Mouse (Mus musculus) MEL (cell line): ENCODE measurements around the gene Gm49391.

ENCODE experiments used
- CTCF ChIP-seq, 3 experiments: IDR thresholded peaks in 2 of 3; conservative IDR thresholded peaks in 1 of 3; 2 replicates each; pipeline ENCODE4 v1.5.1; 2011 to 2012; ENCODE audit warnings: low read length in 3 of 3, low read depth in 2 of 3, mild to moderate bottlenecking in 2 of 3, improper control_type of control experiment in 1 of 3, inconsistent platforms in 1 of 3, mixed read lengths in 1 of 3, moderate library complexity in 1 of 3; ENCODE audit not compliant: control insufficient read depth in 1 of 3, insufficient read depth in 1 of 3, poor library complexity in 1 of 3, severe bottlenecking in 1 of 3
- EP300 ChIP-seq, 2 experiments: IDR thresholded peaks; 2 replicates each; pipeline ENCODE4 v1.6.1; 2011; ENCODE audit warnings: improper control_type of control experiment in 2 of 2, low read length in 2 of 2, low read depth in 1 of 2, mild to moderate bottlenecking in 1 of 2
- POLR2A ChIP-seq, 2 experiments: IDR thresholded peaks; 2 replicates each; pipeline ENCODE4 v1.6.1; 2011 to 2012; ENCODE audit warnings: low read length in 2 of 2, mild to moderate bottlenecking in 2 of 2, control low read depth in 1 of 2, improper control_type of control experiment in 1 of 2, low read depth in 1 of 2, moderate library complexity in 1 of 2; ENCODE audit not compliant: control insufficient read depth in 1 of 2, insufficient read depth in 1 of 2, poor library complexity in 1 of 2
- UBTF ChIP-seq: IDR thresholded peaks from 2 replicates; pipeline ENCODE4 v1.6.1; 2012; ENCODE audit warnings: low read depth, mild to moderate bottlenecking, inconsistent platforms, low read length, improper control_type of control experiment, moderate library complexity, borderline replicate concordance; ENCODE audit not compliant: insufficient read depth
- USF1 ChIP-seq: IDR thresholded peaks from 2 replicates; pipeline ENCODE4 v1.6.1; 2014; ENCODE audit warnings: low read depth, mild to moderate bottlenecking, inconsistent platforms, low read length, improper control_type of control experiment, moderate library complexity

DNA sequence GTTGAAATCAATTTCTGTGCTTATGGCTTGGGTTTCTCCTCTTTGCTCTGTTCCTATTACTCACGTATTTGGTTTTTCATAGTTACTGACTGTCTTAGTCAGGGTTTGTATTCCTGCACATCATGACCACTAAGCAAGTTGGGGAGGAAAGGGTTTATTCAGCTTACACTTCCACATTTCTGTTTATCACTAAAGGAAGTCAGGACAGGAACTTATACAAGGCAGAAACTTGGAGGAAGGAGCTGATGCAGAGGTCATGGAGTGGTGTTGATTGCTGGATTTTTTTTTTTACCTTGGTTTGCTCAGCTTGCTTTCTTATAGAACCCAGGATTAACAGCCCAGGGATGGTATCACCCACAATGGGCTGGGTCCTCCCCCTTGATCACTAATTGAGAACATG, 44.1 kb downstream of the Gm49391 start:
- TF ChIP-seq EP300 (IDR thresholded peaks at IDR 0.05; ENCODE audit: low read depth in 1 of 2, low read length in 2 of 2), result no peak
- no peak for TF ChIP-seq POLR2A (IDR thresholded peaks at IDR 0.05; ENCODE audit: control insufficient read depth in 1 of 2, insufficient read depth in 1 of 2, low read depth in 1 of 2, low read length in 2 of 2, poor library complexity in 1 of 2)
- TF ChIP-seq UBTF, result no peak
- no peak for TF ChIP-seq CTCF (IDR thresholded peaks at IDR 0.05 in 2 of 3, conservative IDR thresholded peaks at IDR 0.05 in 1 of 3; ENCODE audit: control insufficient read depth in 1 of 3, insufficient read depth in 1 of 3, low read depth in 2 of 3, low read length in 3 of 3, poor library complexity in 1 of 3, severe bottlenecking in 1 of 3)
- TF ChIP-seq USF1, result no peak
